Mouse (Mus musculus): ENCODE data around the gene Tmem190.

- TF ChIP-seq CTCF (IDR thresholded peaks at IDR 0.05; ENCODE audit: low read depth) (peak; percentile 75), EP300 (IDR thresholded peaks at IDR 0.05; ENCODE audit: low read depth) (no peak)
These were observed 13.2 kb downstream of the Tmem190 start for GRCm38 (mm10) chr7:4795767-4796433.
